Mouse (Mus musculus) hindbrain, embryonic 10.5 days (tissue): ENCODE data around the gene Mapk7. TPM values are rescaled to one million over a fixed set of nuclear protein-coding genes. Genes with fewer than 3 reads are reported as not detected.

Source experiments
- DNase-seq: peaks from one replicate; pipeline ENCODE4 v3.0.0-alpha.2; 2017; ENCODE audit warnings: low spot score
- H3K27ac ChIP-seq: fragments of 300-500 bp; sonication (generic); 2 replicates; pipeline ENCODE4 v1.5.1; 2016; ENCODE audit warnings: mild to moderate bottlenecking, moderate library complexity
- H3K27me3 ChIP-seq: fragments of 300-500 bp; sonication (generic); 2 replicates; pipeline ENCODE4 v1.6.1; 2016; ENCODE audit warnings: mild to moderate bottlenecking; ENCODE audit not compliant: poor library complexity, insufficient read depth, severe bottlenecking
- H3K36me3 ChIP-seq: fragments of 300-500 bp; sonication (generic); 2 replicates; pipeline ENCODE4 v1.6.1; 2016; ENCODE audit warnings: mild to moderate bottlenecking, moderate library complexity
- H3K4me1 ChIP-seq: fragments of 300-500 bp; sonication (generic); replicated peaks from 2 replicates; pipeline ENCODE4 v1.6.1; 2016; ENCODE audit warnings: mild to moderate bottlenecking
- H3K4me3 ChIP-seq: fragments of 300-500 bp; sonication (generic); 2 replicates; pipeline ENCODE4 v1.5.1; 2016; ENCODE audit warnings: mild to moderate bottlenecking, moderate library complexity
- H3K9me3 ChIP-seq: fragments of 300-500 bp; sonication (generic); 2 replicates; pipeline ENCODE4 v1.6.1; 2016; ENCODE audit warnings: mild to moderate bottlenecking, moderate library complexity
- WGBS: fragments of 180-500 bp; shearing (Covaris S2); methylation state at CpG from one replicate; pipeline ENCODE4 v1.1.7; 2016; 5-methylcytosine and 5-hydroxymethylcytosine counted together
- polyA plus RNA-seq: library from polyadenylated mRNA; unstranded; fragments of >200 nt; fragmentation: Nextera tagmentation; extraction: Ambion mirVana; gene quantifications from 2 replicates; pipeline ENCODE4 v1.2.1, GENCODE M21; 2016

Gene Mapk7
- polyA plus RNA-seq, 1 experiment from 2014 or later, result 107 TPM

GRCm38 (mm10) chr11:61439170-61439569, 55.0 kb downstream of the Mapk7 start:
- no peak overlapping the region for H3K27ac ChIP-seq
- no peak for DNase-seq
- H3K4me3 ChIP-seq, result no peak overlapping the region
- H3K4me1 ChIP-seq, result peaks cover 22% of the 10 kb centered on the region
- no peaks in the 10 kb centered on the region for H3K36me3 ChIP-seq
- H3K27me3 ChIP-seq, result no peaks in the 10 kb centered on the region
- H3K9me3 ChIP-seq, result no peaks in the 10 kb centered on the region
- 83% methylated on average over 3 of the region's 3 CpGs for WGBS

Other genes starting within 250 kb of the Mapk7 start
- gene Aldh3a2, start 226.9 kb downstream of the Mapk7 start, polyA plus RNA-seq, result 22.6 and 23.6 TPM in 2 replicates
- gene Slc47a2, start 151.5 kb downstream of the Mapk7 start, polyA plus RNA-seq, result not detected in 2 replicates
- 0.05 and 0.10 TPM in 2 replicates for gene Slc47a1, start 116.1 kb downstream of the Mapk7 start, polyA plus RNA-seq
- gene Rnf112, start 40.3 kb downstream of the Mapk7 start, polyA plus RNA-seq, result 0.62 and 1.1 TPM in 2 replicates
- gene Mfap4, start 9.0 kb downstream of the Mapk7 start, polyA plus RNA-seq, result 78.2 and 88.3 TPM in 2 replicates
- gene B9d1, start 10.7 kb upstream of the Mapk7 start, polyA plus RNA-seq, result 51.9 and 54.7 TPM in 2 replicates
- gene Epn2, start 85.3 kb upstream of the Mapk7 start, polyA plus RNA-seq, result 23.3 and 25.7 TPM in 2 replicates
- gene Grap, start 158.9 kb upstream of the Mapk7 start, polyA plus RNA-seq, result 7.8 and 8.6 TPM in 2 replicates
- gene Fam83g, start 189.7 kb upstream of the Mapk7 start, polyA plus RNA-seq, result 0.68 and 1.8 TPM in 2 replicates
- gene Slc5a10, start 226.4 kb upstream of the Mapk7 start, polyA plus RNA-seq, result 0.09 TPM in 1 of 2 replicates, not detected in the other